Mouse (Mus musculus) embryonic facial prominence, embryonic 11.5 days (tissue): Measurements from ENCODE around the gene Gm49396. TPM values are rescaled to one million over a fixed set of nuclear protein-coding genes. Genes with fewer than 3 reads are reported as not detected.

Source experiments
- ATAC-seq: fragments of 200-750 bp; cut with Nextera tagmentation; replicated peaks from 2 replicates; pipeline ENCODE4 v1.8.0; 2017; ENCODE audit warnings: low read depth; ENCODE audit not compliant: insufficient number of reproducible peaks, low FRiP score, low TSS enrichment
- DNase-seq: peaks from one replicate; pipeline ENCODE4 v3.0.0-alpha.2; 2015; ENCODE audit warnings: low spot score
- H3K27ac ChIP-seq: fragments of 300-500 bp; sonication (generic); replicated peaks from 2 replicates; pipeline ENCODE4 v1.5.1; 2014; ENCODE audit warnings: mild to moderate bottlenecking, low read depth, low read length, control low read depth
- H3K27me3 ChIP-seq: fragments of 300-500 bp; sonication (generic); 2 replicates; pipeline ENCODE4 v1.6.1; 2014; ENCODE audit warnings: mild to moderate bottlenecking, low read length, moderate library complexity, mixed read lengths; ENCODE audit not compliant: control insufficient read depth, insufficient read depth
- H3K36me3 ChIP-seq: fragments of 300-500 bp; sonication (generic); replicated peaks from 2 replicates; pipeline ENCODE4 v1.6.1; 2014; ENCODE audit warnings: low read depth, mild to moderate bottlenecking, low read length, moderate library complexity, mixed read lengths; ENCODE audit not compliant: control insufficient read depth, insufficient read depth
- H3K4me1 ChIP-seq: fragments of 300-500 bp; sonication (generic); 2 replicates; pipeline ENCODE4 v1.6.1; 2014; ENCODE audit warnings: low read length, mixed read lengths; ENCODE audit not compliant: control insufficient read depth, insufficient read depth
- H3K4me2 ChIP-seq: fragments of 300-500 bp; sonication (generic); 2 replicates; pipeline ENCODE4 v1.6.1; 2014; ENCODE audit warnings: low read depth, mild to moderate bottlenecking, control low read depth, low read length, moderate library complexity
- H3K4me3 ChIP-seq: fragments of 300-500 bp; sonication (generic); 2 replicates; pipeline ENCODE4 v1.5.1; 2014; ENCODE audit warnings: low read depth, low read length, control low read depth
- H3K9ac ChIP-seq: fragments of 300-500 bp; sonication (generic); replicated peaks from 2 replicates; pipeline ENCODE4 v1.6.1; 2014; ENCODE audit warnings: mild to moderate bottlenecking, control low read depth, low read length
- H3K9me3 ChIP-seq: fragments of 300-500 bp; sonication (generic); replicated peaks from 2 replicates; pipeline ENCODE4 v1.6.1; 2016; ENCODE audit warnings: mild to moderate bottlenecking, low read length, inconsistent platforms, mixed read lengths; ENCODE audit not compliant: control insufficient read depth
- WGBS: fragments of 180-500 bp; shearing (Covaris S2); extraction: QIAGEN DNeasy Blood & Tissue Kit; methylation state at CpG from one replicate; pipeline ENCODE4 v1.1.7; 2014; 5-methylcytosine and 5-hydroxymethylcytosine counted together
- polyA plus RNA-seq: library from polyadenylated mRNA; unstranded; fragments of >200 nt; fragmentation: Nextera tagmentation; extraction: Ambion mirVana; gene quantifications from 2 replicates; pipeline ENCODE4 v1.2.1, GENCODE M21; 2014

Gm49396 gene
- polyA plus RNA-seq, 1 experiment from 2014 or later: 5.9 TPM

- no peak overlapping the region for H3K9ac ChIP-seq
- no peak overlapping the region for H3K27ac ChIP-seq
These were observed 37.2 kb upstream of the Gm49396 start for GRCm38 (mm10) chr7:30525954-30526353.

GRCm38 (mm10) chr7:30526399-30526798 is 36.7 kb upstream of the Gm49396 start:
- ATAC-seq (0 out of 2 replicates have a peak, but pooled peaks have one; percentile 21), DNase-seq (no peak)
- no peak overlapping the region for H3K4me3 ChIP-seq
- no peaks in the 10 kb centered on the region for H3K27me3 ChIP-seq
- H3K4me1 ChIP-seq: 0 out of 2 replicates have a peak, but pooled peaks cover 4% of the 10 kb centered on the region
- H3K4me2 ChIP-seq: no peak overlapping the region
- peak overlapping the region; percentile 10 for H3K9ac ChIP-seq
- no peak overlapping the region for H3K27ac ChIP-seq
- 10% methylated on average over 15 of the region's 17 CpGs for WGBS
- no peaks in the 10 kb centered on the region for H3K9me3 ChIP-seq
- H3K36me3 ChIP-seq: peaks cover 8% of the 10 kb centered on the region

More at GRCm38 (mm10) chr7:30525954-30526353, 37.2 kb upstream of the Gm49396 start:
- Histone ChIP-seq H3K4me1 (0 out of 2 replicates have a peak, but pooled peaks cover 4% of the 10 kb centered on the region), H3K27me3 (no peaks in the 10 kb centered on the region), H3K4me2 (no peak overlapping the region), H3K4me3 (no peak overlapping the region), H3K9me3 (no peaks in the 10 kb centered on the region), H3K36me3 (peaks cover 6% of the 10 kb centered on the region)
- WGBS: 23% methylated on average over 10 of the region's 10 CpGs
- peak; percentile 46 for DNase-seq
- no peak for ATAC-seq

DNA sequence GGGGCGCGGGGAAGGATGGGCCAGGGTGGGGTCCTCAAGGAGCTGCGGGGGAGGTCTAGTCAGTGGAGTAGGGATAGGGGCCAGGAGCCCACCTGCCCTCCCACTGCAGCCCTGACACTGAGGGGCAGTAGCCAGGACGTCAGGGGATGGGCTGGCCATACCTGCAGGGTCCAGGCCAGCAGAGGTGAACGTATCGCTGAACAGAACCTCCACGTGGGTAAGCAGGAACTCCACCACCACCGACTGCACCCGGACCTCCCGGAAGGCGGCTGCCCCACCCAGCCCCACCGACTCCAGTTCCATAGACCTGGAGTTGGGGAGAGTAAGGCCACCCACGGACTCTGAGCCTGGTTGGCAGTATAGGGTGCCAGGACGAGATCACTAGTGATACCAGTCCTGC is 36.2 kb upstream of the Gm49396 start:
- ATAC-seq: no peak

DNA sequence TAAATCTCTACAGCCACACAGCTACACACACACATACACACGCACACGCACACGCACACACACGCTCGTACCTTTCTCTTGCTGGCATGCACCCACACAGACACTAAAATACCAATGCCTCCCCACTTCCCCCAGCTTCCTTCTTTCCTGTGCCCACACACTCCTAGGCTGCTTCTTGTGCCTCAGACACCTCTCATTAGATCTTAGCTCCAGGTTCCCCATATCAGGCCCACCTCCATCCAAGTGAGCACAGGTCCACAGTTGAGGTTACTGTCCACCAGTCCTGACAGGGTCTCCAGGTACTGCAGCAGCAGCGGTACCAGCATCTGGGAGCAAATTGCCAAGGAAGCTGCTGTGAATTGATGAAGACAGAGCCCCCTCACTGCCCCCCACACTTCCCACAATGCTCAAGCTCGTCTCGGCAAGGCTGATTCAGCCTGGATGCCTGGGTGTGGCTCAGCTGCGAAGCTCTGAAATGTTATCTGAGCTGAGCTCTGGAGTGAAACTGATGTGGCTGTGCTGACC is 31.8 kb upstream of the Gm49396 start:
- H3K9ac ChIP-seq: no peak overlapping the region; the same call in 1 of the 2 replicates

More for the DNA sequence above, 36.2 kb upstream of the Gm49396 start:
- H3K4me2 ChIP-seq: no peak overlapping the region
- DNase-seq: no peak
- no peak overlapping the region for H3K9ac ChIP-seq
- no peak overlapping the region for H3K4me3 ChIP-seq
- H3K36me3 ChIP-seq: peaks cover 11% of the 10 kb centered on the region
- 0 out of 2 replicates have a peak, but pooled peaks cover 4% of the 10 kb centered on the region for H3K4me1 ChIP-seq
- no peaks in the 10 kb centered on the region for H3K9me3 ChIP-seq
- H3K27me3 ChIP-seq: no peaks in the 10 kb centered on the region
- WGBS: 83% methylated on average over 14 of the region's 14 CpGs
- H3K27ac ChIP-seq: no peak overlapping the region

GRCm38 (mm10) chr7:30532931-30533330 is 30.2 kb upstream of the Gm49396 start:
- peak; percentile 15 for DNase-seq
- peak overlapping the region; percentile 30; the same call in 1 of the 2 replicates for H3K9ac ChIP-seq
- H3K9me3 ChIP-seq: no peaks in the 10 kb centered on the region
- H3K36me3 ChIP-seq: peaks cover 8% of the 10 kb centered on the region
- H3K4me3 ChIP-seq: no peak overlapping the region
- no peaks in the 10 kb centered on the region; the same call in 1 of the 2 replicates for H3K4me1 ChIP-seq
- H3K27ac ChIP-seq: no peak overlapping the region
- H3K27me3 ChIP-seq: no peaks in the 10 kb centered on the region
- 13% methylated on average over 8 of the region's 8 CpGs for WGBS
- 0 out of 2 replicates have a peak, but pooled peaks have one; percentile 7 for ATAC-seq
- H3K4me2 ChIP-seq: peak overlapping the region; percentile 6; the same call in 1 of the 2 replicates

More for the DNA sequence above, 31.8 kb upstream of the Gm49396 start:
- 84% methylated on average over 9 of the region's 9 CpGs for WGBS
- Histone ChIP-seq H3K9me3 (no peaks in the 10 kb centered on the region), H3K36me3 (peaks cover 8% of the 10 kb centered on the region), H3K4me2 (no peak overlapping the region), H3K4me1 (peaks cover 4% of the 10 kb centered on the region; the same call in 1 of the 2 replicates), H3K27me3 (no peaks in the 10 kb centered on the region), H3K27ac (no peak overlapping the region), H3K4me3 (no peak overlapping the region)
- DNase-seq (no peak), ATAC-seq (no peak)

DNA sequence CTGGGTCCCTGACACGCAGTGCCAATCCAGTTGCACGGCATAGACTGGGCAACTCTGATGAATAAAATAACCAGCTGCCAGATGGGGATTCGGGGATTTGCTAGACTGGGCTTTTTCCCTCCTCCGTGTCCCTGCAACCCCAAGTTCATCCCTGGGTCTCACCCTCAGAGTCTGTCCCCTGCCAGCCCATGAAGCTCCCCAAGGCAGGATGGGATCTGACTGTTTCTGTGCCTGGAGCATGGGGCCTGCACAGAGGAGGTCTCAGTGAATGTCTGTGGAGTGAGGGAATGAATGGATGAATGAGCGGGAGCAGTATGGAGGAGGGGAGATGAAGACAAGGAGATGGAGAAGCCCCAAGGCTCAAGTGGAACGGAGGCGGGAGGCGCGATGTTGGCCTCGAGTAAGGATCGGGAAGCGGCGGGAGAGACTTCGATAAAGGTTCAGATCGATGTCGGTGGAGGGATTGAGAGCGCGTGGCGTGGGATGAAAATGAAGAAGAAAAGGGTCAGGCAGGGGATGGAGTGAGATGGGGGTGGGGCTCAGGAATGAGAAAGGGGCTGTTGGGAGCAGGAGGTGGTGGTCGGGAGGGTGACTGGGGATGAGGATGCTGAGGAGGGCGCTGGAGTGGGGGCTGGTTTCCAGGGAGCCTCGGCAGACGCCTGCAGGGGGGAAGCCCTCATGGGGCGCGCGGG is 29.1 kb upstream of the Gm49396 start:
- peaks cover 4% of the 10 kb centered on the region for H3K36me3 ChIP-seq
- 6% methylated on average over 26 of the region's 26 CpGs for WGBS
- no peak for DNase-seq

GRCm38 (mm10) chr7:30534633-30535577 is 28.2 kb upstream of the Gm49396 start, which contains the start of gene Arhgap33:
Arhgap33 (minus strand) TSS chr7:30535060.
- under 1% methylated on average over 60 of the region's 84 CpGs for WGBS
- H3K9ac ChIP-seq: peak within 1 kb of the TSS; percentile 77
- ATAC-seq (peak; percentile 78), DNase-seq (peak; percentile 99)
- no peak within 1 kb of the TSS; the same call in 1 of the 2 replicates for H3K27ac ChIP-seq
- peak within 1 kb of the TSS; percentile 71 for H3K4me3 ChIP-seq
- no peaks in the 10 kb centered on the region for H3K9me3 ChIP-seq
- no peaks in the 10 kb centered on the region for H3K27me3 ChIP-seq
- H3K4me1 ChIP-seq: no peaks in the 10 kb centered on the region; the same call in 1 of the 2 replicates
- H3K36me3 ChIP-seq: peaks cover 4% of the 10 kb centered on the region
- H3K4me2 ChIP-seq: peak within 1 kb of the TSS; percentile 88

More for the DNA sequence above, 29.1 kb upstream of the Gm49396 start:
- ATAC-seq: peak; percentile 50
- Histone ChIP-seq H3K9ac (peak overlapping the region; percentile 77), H3K4me1 (no peaks in the 10 kb centered on the region; the same call in 1 of the 2 replicates), H3K9me3 (no peaks in the 10 kb centered on the region), H3K27ac (no peak overlapping the region; the same call in 1 of the 2 replicates), H3K4me3 (peak overlapping the region; percentile 71), H3K27me3 (no peaks in the 10 kb centered on the region), H3K4me2 (peak overlapping the region; percentile 88)
